Mouse (Mus musculus): ENCODE measurements around the gene Cwf19l1.

DNA sequence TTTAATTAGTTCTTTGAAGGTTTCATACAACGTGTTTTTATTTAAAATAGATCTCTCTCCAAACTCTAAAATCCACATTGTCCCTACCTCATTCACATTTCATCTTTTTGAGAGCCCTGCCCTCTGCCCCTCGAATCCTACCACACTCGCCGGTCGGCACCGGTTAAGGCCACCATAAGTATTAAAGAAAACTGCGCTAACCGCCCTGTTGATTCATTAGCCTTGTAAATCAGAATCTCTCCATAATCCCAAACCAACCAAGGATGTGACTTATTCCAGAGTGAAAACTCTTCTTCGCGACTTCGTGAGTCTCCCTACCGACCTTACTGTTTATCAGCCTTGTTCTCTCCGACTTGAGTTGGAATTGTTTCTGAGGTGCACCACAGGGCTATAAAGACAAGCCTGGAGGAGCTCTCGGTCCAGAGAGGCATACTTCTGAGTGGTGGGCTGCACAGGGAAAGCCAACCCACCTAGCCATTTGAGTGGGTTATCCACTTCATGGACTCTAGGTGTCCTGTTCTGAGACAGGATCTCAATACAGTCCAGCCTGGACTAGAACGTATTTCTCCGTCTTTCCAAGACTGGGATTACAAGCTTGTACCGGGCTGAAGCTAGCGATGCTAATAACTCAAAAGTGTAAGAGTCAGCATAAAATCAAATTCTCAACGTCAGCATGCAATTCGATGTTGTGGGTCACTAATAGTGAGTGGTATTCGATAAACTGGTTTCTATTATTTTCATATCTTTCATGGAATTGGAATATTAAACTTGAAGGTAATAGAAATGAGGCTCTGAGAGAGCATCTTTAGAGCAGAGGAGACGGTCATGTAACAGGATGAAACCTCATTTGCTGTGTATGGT lies 27.8 kb downstream of the Cwf19l1 start:
- no peak for TF ChIP-seq CTCF (IDR thresholded peaks at IDR 0.05; ENCODE audit: extremely low read depth, insufficient read depth, insufficient read length, insufficient replicate concordance)
- TF ChIP-seq POLR2A (IDR thresholded peaks at IDR 0.05; ENCODE audit: low read depth, low read length) = no peak

All from spleen, adult 2 months (tissue).